Mouse (Mus musculus) lung, postnatal 25 days (tissue): ENCODE data around the gene Rnaseh2a.
A peak's percentile ranks its signal among the peaks of the same experiment; 100 is the strongest.

Experiments used
- DNase-seq: peaks from one replicate; pipeline ENCODE4 v3.0.0; 2022; ENCODE audit warnings: low spot score

Rnaseh2a gene

DNA sequence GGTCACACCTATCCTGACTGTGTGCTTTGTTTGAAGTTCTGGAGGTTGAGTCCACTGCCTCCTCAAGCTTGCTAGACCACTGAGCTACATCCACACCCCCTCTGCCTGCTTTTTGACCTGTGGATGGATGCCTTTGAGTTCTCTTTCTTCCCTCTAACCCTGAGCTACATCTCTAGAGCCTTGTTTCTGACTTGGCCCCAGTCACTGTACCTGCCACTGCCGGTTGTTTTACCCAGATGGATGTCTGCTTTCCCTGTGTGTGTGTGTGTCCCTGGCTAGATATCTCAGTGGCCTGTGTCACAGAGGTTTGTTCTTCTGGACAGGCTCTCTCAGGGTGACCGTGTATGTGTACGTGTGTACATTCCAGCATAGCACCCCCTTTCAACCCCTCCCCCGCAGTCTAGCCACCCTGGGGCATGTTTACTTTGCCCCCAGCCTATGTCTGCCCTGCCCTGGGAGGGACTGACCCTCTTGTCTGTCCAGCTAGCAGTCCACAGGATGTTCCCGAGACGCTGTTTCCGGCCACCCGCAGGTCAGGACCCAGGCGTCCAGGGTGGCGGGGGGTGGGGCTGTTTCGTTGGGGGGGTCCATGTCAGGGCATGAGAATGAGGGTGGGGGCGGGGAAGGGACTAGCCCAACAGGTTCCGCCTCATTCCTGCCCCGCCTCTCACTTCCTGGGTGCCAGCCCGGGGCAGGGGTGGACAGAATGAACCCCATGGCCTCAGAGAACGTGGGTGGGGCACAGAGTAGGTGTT is 14.9 kb upstream of the Rnaseh2a start:
- peak; percentile 81 for DNase-seq

DNA sequence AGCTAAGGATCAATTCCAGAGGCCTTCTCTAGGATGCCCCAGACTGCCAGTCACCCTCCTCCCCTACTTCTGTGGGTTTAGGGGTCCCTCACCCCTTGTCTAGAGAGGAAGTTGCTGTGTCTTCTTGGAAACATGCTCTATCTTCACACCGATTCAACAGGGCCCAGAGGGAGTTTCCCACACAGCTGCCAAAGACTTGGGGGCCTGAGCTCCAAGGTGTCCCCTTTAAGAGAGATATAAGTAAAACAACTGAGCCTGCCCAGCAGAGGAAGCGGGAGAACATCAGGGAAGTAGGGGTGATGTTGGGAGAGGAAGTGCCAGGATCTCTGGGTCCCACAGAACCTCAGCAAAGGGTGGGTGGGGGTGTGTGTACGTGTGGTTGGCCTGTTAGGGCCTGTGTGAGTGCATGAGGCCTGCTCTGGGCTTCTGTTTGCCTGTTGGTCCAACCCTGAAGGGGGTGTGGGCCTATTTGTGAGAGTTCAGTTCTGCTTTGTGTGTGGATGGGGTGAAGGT is 13.0 kb upstream of the Rnaseh2a start:
- DNase-seq, result peak; percentile 30

DNA sequence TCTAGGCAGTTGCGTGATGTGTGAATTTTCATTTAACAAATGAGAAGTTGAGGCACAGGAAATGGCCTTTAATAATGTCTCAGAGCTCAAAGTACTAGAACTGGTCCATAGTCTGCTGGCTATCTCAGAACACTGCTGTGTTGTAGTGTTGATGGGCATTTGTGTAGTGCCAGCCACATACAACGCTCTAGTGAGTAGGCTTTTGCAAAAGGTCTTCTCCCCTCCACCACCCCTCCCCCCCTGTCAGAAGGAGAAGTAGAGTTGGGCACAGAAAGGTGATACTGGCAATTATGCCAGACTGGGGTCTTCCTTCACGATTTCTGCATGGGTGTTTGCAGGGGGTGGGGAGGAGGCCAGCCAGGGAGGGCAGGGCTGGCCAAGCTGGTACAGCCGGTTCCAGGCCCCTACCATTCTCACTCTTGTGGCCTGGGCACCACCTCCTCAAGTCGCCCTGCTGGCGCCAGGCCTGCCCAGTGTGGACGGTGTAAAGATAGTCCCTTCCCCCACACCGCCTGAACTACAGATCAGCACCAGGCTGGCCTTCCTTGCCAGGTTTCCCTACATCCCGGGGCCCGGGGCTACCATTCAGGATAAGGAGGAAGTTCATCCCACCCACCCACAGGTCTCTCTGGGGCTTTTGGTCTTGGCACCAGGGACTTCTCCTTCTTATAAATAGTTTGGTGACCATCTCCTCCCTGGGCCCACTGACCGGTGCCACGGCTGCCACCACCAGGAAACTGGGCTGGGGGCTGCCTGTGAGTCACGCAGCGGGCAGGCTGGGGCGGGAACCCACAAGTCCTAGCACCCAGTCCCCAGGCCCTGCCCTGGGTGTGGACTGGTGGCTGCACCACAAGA is 12.3 kb upstream of the Rnaseh2a start:
- DNase-seq, result peak; percentile 76

DNA sequence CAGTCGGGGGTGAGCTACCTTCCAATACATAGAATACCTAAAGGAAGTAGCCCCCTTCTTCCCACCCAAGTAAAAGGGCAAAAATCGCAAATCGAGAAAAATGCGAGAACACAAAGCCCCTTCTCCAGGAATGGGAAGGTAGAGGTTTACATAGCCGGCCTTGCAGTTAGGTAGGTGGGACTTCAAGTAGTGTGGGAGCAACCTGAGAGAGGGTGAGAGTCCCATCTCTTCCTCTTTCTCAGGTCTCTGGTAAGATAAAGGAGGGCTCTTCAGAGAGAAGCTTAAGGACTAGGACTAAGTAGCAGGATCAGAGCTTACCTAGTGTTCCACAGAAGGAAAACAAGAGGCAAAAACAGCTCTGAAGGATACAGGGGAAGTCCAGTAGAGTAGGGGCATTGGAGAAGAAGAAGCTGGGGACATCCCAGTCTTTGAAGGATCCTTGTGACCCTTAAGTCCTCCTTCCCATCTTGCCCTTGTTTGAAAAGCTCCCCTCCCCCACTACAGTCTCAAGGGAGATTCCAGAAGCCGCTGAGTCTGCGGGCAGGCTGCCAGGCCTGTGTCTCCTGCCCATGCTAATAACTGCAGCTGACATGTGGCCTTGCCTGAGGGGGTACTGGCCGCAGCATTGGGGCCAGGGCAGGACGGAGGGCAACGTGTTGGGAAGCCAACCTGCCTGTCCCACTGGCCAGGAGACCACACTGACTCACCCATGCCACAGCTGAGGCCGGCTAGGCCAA is 11.2 kb upstream of the Rnaseh2a start:
- peak; percentile 88 for DNase-seq

DNA sequence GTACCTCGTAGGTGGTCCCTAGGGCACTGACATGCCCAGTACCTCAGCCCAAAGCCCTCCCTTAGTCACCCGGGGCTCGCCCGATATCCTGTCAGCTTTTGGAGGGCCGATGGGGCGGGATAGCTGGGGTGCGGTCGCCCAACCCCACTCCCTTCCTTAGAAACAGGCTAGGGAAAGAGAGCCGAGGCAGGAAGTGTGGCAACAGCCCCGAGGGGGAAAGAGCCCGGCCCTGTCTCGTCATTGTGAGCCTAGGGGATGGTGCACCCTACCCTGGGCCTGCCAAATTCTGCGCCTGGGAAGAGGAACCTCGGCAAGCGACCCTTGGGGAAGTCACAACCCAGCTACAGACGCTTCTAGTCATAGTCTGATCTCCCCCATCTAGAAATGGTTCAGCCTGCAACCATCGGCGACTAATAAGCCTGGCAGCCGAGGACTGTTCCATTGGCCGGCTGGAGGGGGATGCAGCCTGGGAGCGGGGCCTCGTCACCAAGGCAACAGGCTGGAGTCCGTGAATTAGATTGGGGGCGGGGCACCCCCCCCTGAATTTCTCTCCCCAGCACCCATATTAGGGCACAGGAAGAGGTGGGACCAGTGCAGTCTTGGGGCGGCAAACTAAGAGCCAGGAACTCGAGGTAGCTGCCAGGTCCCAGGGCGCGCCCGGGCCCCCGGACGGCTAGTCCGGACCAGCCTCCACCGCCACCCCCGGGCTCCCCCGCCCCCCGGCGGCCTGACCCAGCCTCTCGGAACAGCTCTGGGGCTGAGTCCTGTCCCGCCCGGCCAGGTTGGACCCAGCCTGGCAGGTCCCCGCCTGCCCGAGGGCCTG is 10.2 kb upstream of the Rnaseh2a start:
- peak; percentile 96 for DNase-seq

DNA sequence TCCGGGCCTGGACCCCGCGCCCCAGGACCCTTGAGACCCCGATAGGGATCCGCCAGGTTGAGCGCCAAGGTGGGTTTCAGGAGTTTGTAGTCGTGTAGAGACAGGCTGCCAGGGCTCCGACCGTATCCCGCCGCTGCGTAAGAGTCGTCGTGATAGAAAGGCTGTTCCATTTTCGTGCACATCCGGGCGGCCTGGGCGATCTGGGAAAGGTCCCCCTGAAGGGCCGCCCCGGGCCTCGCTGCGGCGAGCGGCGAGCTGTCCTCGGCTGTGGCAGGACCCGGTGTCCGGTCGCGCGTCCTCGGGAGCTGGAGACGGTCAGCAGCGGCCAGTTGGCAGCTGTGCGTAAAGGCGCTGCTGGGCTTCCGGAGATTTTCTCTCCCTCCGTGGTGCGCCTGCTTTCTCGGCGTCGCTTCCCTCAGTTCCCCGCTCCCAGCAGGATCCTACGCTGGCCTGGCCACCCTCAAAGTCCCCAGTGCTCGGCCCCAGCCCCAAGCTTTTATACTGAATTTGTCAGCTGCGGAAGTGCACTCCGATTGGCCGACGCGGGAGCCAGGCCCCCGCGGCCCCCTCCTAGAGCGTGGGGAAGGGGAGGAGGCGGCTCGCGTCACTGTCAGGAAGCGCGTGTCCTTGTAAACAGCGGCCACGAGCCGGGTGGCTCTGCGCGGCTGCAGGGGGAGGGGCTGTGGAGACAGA is 8.8 kb upstream of the Rnaseh2a start, which contains the start of gene Junb:
Gene Junb, minus strand, starts transcription at position 471 of the 693 bp plus-strand sequence.
- peak; percentile 98 for DNase-seq

DNA sequence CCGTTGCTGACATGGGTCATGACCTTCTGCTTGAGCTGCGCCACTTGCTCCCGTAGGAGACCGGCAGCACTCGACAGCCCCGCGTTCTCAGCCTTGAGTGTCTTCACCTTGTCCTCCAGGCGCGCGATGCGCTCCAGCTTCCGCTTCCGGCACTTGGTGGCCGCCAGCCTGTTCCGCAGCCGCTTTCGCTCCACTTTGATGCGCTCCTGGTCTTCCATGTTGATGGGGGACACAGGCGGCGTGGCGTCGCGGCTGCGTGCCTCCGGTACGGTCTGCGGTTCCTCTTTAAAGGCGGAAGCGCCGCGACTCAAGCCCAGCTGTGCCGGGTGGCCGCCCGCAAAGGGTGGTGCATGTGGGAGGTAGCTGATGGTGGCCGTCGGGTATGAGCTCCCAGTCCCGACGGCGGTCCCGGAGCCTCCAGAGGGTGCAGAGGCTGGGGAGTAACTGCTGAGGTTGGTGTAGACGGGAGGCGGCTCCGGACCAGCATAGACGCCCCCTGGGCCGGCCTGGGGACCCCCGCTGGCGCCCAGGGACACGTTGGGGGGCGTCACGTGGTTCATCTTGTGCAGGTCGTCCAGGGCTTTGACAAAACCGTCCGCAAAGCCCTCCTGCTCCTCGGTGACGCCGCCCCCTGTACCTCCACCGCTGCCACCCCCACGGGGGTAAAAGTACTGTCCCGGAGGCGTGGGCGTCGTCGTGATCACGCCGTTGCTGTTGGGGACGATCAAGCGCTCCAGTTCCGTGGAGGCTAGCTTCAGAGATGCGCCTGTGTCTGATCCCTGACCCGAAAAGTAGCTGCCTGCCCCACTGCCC is 8.1 kb upstream of the Rnaseh2a start:
- peak; percentile 76 for DNase-seq

DNA sequence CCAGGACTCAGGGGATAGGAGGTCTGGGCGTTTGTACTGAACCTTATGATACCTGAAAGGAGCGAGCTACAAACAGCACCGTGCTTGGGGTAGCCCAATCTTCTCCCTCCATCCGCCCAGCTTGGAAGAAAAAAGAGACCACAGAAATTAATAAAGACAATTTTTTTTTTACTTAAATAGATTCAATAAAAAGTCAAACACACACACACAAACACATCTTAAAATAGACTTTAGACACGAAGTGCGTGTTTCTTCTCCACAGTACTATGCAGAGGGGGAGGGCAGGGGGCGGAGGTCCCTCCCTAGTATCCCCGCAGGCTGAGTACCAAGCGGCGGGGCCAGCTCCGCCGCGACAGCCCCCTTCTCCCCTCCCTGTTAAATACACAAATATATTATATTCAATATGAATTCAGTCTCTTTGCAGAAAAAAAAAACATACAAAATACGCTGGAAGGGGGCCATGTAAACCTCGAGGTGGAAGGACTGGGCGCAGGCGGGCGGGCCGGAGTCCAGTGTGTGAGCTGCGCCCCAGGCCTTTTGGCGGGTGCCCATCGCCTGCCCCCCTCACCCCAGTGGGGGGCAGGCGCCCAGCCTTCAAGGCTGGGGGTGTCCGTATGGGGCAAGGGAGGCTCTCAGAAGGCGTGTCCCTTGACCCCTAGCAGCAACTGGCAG is 7.3 kb upstream of the Rnaseh2a start:
- DNase-seq, result no peak

DNA sequence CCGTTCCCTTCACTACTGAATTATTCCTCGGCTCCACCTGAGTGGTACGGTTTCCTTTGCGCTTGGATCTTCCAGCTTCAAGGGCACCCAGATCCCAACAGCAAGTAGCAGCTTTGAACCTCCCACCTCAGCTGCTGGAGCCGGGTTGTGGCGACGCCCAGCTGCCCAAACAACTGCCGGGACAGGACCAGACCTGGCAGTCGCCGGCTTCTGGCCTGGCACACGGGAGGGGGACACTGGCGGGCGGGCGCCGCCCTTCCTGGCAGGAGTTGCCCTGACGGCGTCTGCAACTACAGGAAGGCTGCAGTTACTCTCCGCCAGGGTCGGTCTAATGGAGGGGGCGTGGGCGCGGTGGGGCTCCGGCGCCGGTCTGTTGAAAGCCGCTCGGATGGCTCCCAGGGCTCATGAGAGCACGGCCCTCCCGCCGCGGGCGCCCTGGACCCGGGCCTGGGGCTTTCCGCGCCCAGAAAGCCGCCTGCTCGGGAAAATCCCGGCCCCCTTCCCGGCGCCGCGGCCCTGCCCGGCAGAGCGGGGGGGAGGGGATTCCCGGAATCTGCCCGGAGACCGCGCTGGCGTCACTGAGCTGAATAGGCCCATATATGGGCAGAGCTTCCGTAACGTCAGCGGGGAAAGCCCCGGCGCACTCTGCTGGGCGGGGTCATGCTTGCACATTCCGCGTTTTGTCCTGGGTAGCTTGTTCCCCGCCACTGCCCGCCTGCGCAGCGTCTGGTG is 6.6 kb upstream of the Rnaseh2a start:
- peak; percentile 97 for DNase-seq

DNA sequence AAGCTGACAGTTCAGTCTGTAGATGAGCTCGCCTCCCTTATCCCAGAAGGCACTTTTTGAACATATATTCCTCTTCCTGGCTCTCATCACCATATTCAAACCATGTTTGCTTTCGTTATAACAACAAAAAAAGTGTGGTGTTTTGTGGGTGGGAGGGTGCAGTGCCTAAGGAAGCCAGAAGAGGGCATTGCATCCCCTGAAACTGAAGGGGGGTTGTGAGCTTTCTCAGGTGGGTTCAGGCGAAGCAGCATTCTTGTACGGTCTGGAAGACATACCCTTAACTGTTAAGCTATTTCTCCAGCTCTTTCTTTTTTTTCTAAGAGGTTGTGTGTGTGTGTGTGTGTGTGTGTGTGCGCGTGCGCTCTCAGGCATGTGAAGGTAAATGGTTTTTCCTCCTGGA is 5.9 kb upstream of the Rnaseh2a start:
- peak; percentile 83 for DNase-seq

DNA sequence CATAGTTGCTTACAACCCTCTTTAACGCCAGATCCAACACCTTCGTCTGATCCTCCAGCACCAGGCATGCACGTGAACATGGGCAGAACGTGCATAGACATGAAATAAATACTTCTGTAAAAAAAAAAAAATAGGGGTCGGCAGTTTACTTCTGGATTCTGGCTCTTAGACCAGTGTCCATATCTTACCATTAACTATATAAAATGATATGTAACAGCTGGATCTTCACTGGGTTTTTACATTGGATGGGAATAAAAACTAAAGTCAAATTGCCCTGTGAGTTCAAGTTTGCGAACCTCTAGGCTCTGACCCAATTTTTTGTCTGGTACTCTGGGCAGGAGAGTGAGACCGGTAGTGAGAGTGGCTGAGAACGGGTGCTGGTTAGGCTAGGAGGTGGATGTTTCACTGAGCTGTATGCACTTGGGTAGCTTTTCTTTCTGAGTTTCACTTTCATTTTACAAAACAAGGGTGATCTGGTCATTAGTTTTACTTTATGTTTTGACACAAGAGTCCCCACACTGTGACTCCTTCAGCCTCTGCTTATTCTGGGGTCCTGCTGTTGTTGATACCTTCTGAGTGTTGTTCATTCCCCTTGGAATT is 5.1 kb upstream of the Rnaseh2a start:
- no peak for DNase-seq

DNA sequence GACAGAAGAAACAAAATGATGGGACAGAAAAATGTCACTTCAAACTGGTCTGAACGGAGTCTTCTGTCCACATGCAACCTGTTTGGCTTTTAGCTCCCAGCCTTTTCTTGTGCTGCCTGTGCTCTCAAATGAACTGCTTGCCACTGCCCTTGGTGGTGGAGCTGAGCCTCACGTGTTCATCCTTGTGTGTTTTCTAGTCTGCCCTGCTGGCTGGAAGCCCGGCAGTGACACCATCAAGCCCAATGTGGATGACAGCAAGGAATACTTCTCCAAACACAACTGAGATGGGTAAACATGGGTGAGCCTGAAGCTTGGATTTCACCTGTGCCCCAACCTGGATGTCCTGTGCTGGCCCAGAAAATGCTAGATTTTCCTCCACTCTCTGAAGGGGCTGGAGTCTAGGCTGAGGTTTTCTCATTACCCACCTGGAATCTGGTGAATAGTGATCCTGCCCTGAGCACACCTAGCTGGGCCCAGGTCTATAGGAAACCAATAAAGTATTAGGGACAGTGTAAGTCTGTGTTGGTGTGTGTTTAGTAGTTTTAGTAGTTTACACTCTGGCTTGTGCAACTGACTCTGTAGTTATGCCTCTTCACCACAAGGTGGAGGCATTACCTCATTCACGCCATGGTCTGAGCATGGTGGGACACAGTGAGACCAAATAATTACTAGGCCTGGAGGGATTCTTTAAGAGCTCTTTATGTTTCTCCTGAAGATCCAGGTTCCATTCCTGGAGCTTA is 4.4 kb upstream of the Rnaseh2a start:
- peak; percentile 77 for DNase-seq

DNA sequence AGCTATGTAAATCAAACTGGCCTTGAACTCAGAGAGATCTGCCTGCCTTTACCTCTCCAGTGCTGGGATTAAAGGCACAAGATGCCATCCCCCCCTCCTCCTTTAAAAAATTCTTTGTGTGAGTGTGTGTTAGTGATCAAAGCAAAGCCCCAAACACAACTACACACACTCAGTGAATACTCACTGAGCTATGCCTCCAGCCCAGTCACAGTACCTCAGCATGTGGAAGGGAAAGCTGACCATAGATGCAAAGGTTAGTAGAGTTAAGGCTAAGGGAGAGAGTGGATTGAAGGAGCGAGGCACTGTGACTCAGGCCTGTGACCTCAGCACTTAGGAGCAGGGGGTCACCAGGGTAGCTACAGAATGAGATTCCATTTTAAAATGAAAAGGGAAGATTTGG is 3.5 kb upstream of the Rnaseh2a start:
- no peak for DNase-seq

DNA sequence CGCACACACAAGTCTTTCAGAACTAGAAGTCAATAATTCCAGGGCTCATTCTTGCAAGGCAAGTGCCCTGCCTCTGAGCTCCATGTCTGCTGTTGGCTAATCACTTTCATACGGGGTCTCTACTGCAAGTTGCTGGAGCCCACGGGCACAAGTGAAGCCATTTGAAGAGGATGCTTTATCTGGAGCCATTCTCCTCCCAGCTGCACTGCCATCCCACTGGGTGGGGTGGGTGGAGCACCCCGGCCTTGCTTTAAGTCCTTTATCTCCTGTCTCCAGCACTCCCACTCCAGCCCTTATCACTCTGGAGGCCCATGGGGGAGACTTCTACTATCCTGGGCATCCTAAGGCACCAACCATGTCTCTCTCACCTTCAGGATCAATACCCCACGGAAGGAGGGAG is 1.3 kb upstream of the Rnaseh2a start:
- no peak for DNase-seq

DNA sequence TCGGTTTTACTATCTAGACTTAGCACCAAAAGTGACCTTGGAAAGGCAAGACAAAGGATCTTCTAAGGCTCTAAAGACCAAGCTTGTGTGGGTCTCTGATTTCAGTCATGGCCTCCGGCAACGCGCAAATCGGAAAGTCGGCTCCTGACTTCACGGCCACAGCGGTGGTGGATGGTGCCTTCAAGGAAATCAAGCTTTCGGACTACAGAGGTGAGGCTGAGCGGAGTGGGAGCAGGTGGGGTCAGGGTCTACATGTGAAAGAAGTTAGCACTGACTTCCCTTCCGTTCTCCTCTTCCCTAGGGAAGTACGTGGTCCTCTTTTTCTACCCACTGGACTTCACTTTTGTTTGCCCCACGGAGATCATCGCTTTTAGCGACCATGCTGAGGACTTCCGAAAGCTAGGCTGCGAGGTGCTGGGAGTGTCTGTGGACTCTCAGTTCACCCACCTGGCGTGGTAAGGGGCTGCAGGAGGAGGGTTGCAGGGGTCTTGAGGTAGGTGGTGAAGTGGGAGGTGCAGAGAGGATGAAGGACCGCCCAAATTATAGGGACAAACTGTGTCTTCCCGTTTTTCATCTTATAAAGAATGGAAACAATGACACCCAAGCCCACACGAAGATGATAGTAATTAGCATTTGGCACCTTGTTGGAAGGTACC is 696 bp upstream of the Rnaseh2a start:
- no peak for DNase-seq

DNA sequence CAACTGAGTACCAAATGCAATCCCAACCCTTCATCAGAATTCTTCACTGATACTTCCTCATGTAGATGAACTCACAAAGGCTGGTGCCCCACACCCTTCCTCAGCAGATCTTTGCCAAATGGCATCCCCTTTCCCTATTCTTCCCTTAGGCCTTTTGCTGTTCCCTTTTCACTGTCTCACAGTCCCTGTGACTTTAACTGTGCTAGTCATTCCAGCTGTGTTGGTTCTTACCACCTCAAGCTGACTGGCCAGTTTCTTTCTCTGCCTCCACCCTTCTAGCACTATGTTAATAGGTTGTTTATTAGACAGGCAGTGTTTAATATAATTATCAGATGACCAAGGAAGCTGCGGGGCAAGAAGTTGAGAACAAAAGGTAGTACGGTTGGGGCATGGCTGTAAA is 917 bp downstream of the Rnaseh2a start:
- DNase-seq, result no peak
